Mouse (Mus musculus): ENCODE results near the gene Npr3. TPM values are rescaled to one million over a fixed set of nuclear protein-coding genes. Genes with fewer than 3 reads are reported as not detected.

Gene Npr3
- polyA plus RNA-seq, 1 experiment, result 4.7 TPM

DNA sequence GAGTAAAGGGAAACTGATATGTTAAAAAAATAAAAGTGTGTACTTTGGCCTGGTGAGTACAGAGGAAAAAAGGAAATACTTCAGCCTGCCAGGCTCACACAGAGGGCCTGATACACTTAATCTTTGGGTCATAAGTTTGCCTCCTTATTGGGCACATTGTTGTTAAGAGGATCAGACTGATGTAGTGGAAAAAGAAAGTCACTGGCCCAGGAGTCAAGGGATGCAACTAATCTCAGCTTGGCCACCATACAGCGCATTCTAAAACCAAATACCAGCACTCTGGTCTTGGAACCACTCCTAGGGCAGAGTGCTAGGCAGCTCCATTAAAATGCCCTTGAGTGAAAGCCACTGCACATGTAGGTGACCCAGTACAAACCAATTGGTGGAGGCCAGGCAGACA lies 28.8 kb downstream of the Npr3 start:
- DNase-seq (ENCODE audit: low read depth), result no peak
- TF ChIP-seq POLR2A (IDR thresholded peaks at IDR 0.05; ENCODE audit: borderline replicate concordance, extremely low read depth, insufficient read depth, insufficient read length, poor library complexity, severe bottlenecking), result no peak
- no peak for TF ChIP-seq CTCF (IDR thresholded peaks at IDR 0.05; ENCODE audit: borderline replicate concordance, extremely low read depth, insufficient read depth, insufficient read length)

DNA sequence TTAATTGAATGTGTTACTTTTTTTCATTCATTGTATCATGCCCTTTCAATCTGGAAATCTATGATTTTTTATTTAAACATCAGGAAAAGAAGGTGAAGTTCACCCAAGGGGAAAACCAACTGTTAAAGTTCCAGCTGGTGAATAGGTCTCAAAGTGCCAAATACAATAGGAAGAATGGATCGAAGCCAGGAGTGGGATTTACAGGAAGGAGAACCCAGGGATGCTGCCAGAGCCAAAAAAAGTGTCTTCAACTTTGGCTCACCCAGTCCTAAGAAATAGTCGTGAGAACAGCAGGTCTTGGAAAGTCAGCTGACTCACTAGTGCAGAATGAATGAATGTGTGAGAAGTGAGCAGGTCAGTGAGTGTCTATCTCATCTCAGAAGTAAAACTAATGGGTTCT lies 29.8 kb downstream of the Npr3 start:
- TF ChIP-seq CTCF (IDR thresholded peaks at IDR 0.05; ENCODE audit: borderline replicate concordance, extremely low read depth, insufficient read depth, insufficient read length) (no peak), POLR2A (IDR thresholded peaks at IDR 0.05; ENCODE audit: borderline replicate concordance, extremely low read depth, insufficient read depth, insufficient read length, poor library complexity, severe bottlenecking) (no peak)
- no peak for DNase-seq (ENCODE audit: low read depth)

DNA sequence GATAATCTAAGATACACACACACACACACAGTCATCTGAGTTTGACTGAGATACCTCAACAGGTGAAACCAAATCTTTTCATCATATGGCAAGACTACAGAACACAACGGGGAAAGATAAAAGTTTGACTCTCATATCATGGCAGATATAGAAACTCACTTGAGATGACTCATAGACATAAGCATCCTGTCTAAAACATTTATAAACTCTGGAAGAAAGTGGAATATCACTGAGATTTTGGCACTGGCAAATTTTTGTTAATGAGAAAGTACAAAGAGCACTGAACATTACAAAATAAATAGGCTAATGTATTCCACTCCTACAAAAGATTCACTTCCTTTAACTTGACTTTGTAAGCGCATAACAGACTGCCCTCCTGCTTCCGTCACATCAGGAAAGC lies 40.2 kb downstream of the Npr3 start:
- TF ChIP-seq POLR2A (IDR thresholded peaks at IDR 0.05; ENCODE audit: borderline replicate concordance, extremely low read depth, insufficient read depth, insufficient read length, poor library complexity, severe bottlenecking) (no peak), CTCF (IDR thresholded peaks at IDR 0.05; ENCODE audit: borderline replicate concordance, extremely low read depth, insufficient read depth, insufficient read length) (no peak)

DNA sequence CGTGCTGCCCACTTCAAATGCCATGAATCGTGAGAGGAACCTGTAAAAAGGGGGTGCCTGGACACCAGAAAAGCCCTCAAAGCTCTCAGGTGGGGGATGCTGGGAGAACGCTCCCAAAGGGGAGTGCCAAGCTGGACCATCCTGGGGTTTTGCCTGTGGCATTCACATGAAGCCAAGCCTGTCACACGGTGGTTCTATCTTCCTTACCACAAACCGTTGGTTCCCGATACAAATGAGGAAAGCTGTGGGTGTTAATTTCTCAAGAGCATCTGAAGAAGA lies 43.6 kb downstream of the Npr3 start:
- no peak for DNase-seq (ENCODE audit: low read depth)
- TF ChIP-seq POLR2A (IDR thresholded peaks at IDR 0.05; ENCODE audit: borderline replicate concordance, extremely low read depth, insufficient read depth, insufficient read length, poor library complexity, severe bottlenecking) (no peak), CTCF (IDR thresholded peaks at IDR 0.05; ENCODE audit: borderline replicate concordance, extremely low read depth, insufficient read depth, insufficient read length) (no peak)

More for the DNA sequence above, 40.2 kb downstream of the Npr3 start:
- no peak for DNase-seq (ENCODE audit: low read depth)

DNA sequence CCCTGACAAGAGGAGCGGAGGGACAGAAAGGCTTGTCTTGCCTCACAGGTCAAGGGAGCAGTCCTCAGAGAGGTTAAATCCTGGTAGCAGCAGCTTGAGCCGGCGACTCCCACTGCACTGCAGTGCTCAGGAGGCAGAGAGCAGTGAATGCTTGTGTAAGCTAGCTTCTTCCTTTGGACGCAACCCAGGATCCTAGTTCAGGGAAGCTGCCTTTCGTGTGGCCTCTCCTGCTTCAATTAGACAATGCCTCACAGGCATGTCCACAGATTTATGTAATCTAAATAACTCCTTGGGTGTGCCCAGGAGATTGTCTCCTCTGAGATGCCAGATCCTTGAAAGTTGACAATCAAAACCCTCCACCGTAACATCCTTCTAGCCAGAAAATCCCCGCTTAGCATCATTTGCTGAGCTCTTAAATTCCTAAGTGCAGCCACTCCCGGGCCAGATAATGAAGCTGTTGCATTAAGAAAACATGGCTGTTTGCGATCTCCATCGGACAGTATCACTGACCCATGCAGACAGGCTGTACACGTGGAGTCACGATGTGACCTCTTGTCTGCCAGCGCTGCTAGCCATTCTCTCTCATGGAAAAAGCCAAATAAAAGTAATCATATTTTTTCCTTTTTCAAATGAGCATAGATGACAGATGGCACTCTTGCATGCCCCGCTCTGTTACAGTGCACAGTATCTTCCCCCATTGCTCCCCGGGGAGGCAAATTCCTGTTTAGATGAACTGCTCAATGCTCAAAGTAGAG lies 44.1 kb downstream of the Npr3 start:
- peak; percentile 4 for DNase-seq (ENCODE audit: low read depth)
- TF ChIP-seq POLR2A (IDR thresholded peaks at IDR 0.05; ENCODE audit: borderline replicate concordance, extremely low read depth, insufficient read depth, insufficient read length, poor library complexity, severe bottlenecking), result no peak
- TF ChIP-seq CTCF (IDR thresholded peaks at IDR 0.05; ENCODE audit: borderline replicate concordance, extremely low read depth, insufficient read depth, insufficient read length), result no peak

DNA sequence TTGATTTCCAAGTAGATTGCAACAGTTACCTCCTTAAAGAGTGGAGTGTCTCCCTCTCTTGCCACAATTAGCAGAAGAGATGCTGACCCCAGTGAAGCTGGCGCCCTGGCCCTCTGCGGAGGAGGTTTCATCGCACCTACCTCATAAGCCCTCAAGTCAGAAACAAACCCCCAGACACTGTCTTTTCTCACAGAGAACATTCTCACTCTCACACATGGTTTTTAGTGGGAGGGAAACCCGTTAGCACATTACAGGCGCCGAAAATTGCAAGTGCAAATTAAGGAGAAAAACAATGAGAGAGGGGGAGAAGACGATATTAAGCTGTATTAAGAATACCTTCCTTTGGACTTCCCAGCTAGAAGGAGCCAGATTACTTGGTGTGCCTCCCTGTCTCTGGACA lies 44.8 kb downstream of the Npr3 start:
- TF ChIP-seq POLR2A (IDR thresholded peaks at IDR 0.05; ENCODE audit: borderline replicate concordance, extremely low read depth, insufficient read depth, insufficient read length, poor library complexity, severe bottlenecking), result no peak
- no peak for TF ChIP-seq CTCF (IDR thresholded peaks at IDR 0.05; ENCODE audit: borderline replicate concordance, extremely low read depth, insufficient read depth, insufficient read length)
- no peak for DNase-seq (ENCODE audit: low read depth)

DNA sequence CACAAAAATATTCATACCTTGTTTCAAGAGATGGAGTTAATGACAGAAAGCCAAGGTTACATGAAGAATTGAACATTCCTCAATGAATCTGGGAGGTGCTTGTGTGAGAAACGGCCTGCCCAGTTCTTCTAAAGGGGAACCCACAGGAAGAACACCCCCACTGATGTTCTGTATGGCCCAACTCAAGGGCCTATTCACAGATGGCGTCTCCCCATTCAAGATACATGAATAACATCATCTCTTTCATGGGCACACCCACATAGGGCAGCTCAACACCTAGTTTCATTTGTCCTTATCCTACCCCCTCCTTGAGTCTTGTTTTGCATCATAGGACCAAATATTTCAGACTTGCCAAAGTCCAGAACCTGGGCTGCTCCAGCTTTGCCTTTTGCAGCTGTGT lies 46.8 kb downstream of the Npr3 start:
- no peak for DNase-seq (ENCODE audit: low read depth)
- TF ChIP-seq CTCF (IDR thresholded peaks at IDR 0.05; ENCODE audit: borderline replicate concordance, extremely low read depth, insufficient read depth, insufficient read length) (no peak), POLR2A (IDR thresholded peaks at IDR 0.05; ENCODE audit: borderline replicate concordance, extremely low read depth, insufficient read depth, insufficient read length, poor library complexity, severe bottlenecking) (no peak)

DNA sequence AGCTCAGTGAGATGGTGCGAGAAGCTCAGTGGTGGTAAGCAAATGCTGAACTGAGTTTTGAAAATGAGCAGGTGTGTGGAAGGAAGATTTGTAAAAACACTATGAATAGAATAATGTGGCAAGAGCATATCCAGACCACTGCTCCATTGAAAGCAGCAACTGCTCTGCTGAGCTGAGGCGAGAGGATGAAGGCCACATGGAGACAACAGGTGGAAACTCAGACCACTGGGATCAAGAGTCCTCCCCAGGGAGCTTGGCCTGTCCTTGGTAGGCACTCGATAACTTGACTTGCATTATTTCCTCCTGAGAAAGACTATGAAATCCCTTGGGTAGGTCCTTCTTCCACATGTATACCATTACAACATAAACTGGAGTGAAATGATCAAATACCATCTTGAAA lies 47.3 kb downstream of the Npr3 start:
- no peak for DNase-seq (ENCODE audit: low read depth)
- no peak for TF ChIP-seq POLR2A (IDR thresholded peaks at IDR 0.05; ENCODE audit: borderline replicate concordance, extremely low read depth, insufficient read depth, insufficient read length, poor library complexity, severe bottlenecking)
- TF ChIP-seq CTCF (IDR thresholded peaks at IDR 0.05; ENCODE audit: borderline replicate concordance, extremely low read depth, insufficient read depth, insufficient read length), result no peak

DNA sequence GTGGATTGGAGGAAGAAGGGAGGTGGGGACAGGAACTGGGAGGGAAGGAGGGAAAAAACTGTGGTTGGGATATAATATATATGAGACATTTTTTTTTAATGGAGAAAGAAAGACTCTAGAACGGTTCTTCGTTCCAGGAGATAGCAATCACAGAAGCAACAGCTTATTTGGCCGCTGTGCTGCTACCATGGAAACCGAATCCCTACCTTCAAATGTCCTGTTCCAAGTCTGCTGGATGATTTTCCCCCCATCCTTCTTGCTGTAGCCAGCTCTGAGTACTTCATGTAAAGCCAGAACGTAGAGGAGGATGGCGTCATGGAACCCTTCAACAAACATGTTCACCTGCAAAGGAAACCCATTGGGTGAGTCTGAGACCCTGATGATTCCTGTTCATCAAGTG lies 48.7 kb downstream of the Npr3 start:
- TF ChIP-seq POLR2A (IDR thresholded peaks at IDR 0.05; ENCODE audit: borderline replicate concordance, extremely low read depth, insufficient read depth, insufficient read length, poor library complexity, severe bottlenecking) (no peak), CTCF (IDR thresholded peaks at IDR 0.05; ENCODE audit: borderline replicate concordance, extremely low read depth, insufficient read depth, insufficient read length) (no peak)

DNA sequence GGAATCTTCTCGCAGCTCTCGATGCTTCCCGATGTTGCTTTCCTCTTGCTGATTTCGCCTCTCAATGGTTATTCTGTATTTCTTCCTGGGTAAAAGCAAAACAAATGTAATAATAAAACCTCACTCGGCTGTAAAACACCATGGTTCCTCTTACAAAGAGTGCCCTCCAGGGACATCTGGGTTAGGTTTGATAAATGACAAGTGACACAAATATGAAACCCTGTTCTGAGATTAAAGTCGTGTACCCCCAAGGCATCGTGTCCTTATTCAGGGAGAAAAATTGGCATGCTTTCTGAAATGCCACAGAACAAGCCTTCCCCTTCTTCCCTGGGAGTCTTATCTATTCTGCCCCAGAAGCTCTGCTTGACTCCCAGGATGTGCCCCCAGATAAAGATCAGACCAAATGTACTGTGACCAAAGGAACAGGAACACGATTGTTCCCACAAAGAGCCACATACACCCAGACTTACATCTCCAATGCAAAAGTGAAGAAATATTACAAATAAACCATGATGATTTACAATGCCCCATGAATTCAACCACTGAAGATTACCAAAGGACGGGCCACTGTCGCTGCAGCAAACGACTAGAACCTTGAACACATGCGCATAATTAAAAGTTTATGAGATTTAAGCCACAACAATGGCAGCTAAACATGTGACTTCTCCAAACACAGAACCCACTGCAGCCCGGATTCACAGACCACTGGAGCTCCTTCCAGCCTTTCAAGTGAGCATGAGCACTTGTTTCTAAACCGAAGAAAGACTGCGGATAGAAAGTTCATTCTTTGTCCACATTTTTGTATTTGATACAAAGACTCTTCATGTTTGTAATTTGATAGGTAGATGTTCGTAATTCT lies 61.7 kb downstream of the Npr3 start:
- peak; percentile 56 for DNase-seq (ENCODE audit: low read depth)

More for the DNA sequence above, 48.7 kb downstream of the Npr3 start:
- no peak for DNase-seq (ENCODE audit: low read depth)

DNA sequence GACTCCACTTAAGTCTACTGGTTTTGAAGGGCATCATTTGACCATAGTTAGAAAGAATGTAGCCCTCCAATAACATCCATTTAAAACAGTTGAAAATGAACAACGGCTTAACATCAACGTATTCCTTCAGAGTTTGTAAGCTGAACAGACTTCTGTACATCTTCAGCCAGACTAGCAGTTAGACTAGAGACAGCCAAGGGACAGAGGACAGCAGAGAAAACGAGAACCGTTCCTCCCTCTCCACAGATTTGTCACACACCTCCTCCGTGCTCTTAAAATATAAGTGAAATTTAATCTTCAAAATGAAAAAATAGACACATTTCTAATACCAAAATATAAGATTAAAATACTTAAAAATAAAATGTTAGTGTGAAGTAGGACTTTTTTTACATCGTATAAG lies 63.0 kb downstream of the Npr3 start:
- no peak for DNase-seq (ENCODE audit: low read depth)
- TF ChIP-seq POLR2A (IDR thresholded peaks at IDR 0.05; ENCODE audit: borderline replicate concordance, extremely low read depth, insufficient read depth, insufficient read length, poor library complexity, severe bottlenecking), result no peak
- no peak for TF ChIP-seq CTCF (IDR thresholded peaks at IDR 0.05; ENCODE audit: borderline replicate concordance, extremely low read depth, insufficient read depth, insufficient read length)

More for the DNA sequence above, 61.7 kb downstream of the Npr3 start:
- TF ChIP-seq POLR2A (IDR thresholded peaks at IDR 0.05; ENCODE audit: borderline replicate concordance, extremely low read depth, insufficient read depth, insufficient read length, poor library complexity, severe bottlenecking) (no peak), CTCF (IDR thresholded peaks at IDR 0.05; ENCODE audit: borderline replicate concordance, extremely low read depth, insufficient read depth, insufficient read length) (no peak)

All from brain, embryonic 14.5 days (tissue).